Mouse (Mus musculus): ENCODE measurements at regions not wholly inside any gene's neighbourhood (a gene's known extent, or its start where the extent isn't known, plus 50 kb on each side); places are given as distances from the start of the nearest gene placed in this dataset.
A peak's percentile ranks its signal among the peaks of the same experiment; 100 is the strongest.

DNA sequence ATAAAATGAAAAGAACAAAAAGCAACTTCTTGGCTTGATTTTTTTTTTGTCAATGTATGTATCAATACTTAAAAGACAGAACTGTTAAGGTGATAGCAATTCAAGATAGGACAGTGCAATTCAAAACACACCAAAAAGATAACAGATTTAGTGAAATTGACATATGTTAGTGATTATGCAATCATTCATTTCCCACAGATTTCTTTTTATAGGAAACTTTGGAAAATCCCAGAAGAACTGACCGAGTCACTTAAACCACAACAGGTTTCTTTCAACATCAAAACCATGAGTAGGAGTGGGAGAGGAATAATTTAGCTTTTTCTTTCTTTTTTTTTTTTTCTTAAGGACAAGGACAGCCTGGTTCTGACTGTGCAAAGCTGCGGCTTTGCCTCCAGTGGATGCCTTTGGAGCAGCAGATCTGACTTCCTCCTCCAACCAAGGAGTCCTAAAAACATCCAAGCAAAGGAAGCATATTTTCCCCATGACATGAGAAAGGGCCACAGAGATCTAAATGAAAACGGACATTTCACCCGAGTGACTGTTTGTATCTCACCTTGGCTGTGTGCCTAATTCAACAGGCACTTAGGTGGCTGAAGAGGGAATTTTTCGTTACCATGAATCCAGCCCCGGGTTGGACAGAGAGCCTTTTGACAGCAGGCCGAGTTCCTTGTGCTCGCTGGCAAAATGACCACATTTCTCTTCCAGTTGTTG, 463.8 kb upstream of the Zeb2 start:
- intact Hi-C loops (cut with DNase I): no loop called here
- DNase-seq (ENCODE audit: low spot score): peak; percentile 24

DNA sequence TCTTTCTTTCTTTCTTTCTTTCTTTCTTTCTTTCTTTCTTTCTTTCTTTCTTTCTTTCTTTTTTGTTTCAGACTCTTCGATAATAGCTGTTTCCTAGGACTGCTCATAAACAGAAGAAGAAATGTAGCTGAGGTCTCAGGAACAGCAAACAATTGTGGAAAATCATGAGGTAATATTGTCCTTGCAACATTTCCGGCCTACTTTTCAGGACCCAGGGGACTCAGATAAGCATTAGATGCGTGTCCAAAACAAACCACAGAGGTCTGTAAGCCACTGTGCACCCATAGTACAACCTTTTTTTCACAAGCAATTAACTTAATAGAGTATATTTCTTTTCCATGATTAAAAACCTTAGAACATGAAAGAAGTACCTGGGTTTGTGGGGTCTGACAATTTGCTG, 455.7 kb upstream of the Zeb2 start:
- peak; percentile 28 for DNase-seq (ENCODE audit: low spot score)
- intact Hi-C loops (cut with DNase I): no loop called here

DNA sequence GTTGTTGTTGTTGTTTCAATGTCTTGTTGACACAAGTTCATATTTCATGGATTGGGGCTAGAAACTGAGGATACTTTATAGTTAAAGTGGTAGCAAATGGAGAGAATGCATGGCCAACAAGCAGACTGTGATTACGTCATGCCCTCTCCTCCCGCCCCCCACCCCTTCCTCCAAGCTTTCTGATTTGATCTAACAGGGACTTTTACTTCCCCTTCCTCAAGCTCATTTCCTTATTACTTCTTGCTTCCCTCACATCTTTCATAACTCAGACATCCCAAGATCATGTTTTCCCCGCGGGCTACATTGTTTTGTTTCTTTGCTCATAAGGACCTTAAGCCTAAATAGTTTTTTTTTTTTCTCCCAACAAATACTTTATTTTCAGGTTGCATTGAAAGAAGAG, 437.5 kb upstream of the Zeb2 start:
- no peak for DNase-seq (ENCODE audit: low spot score)
- intact Hi-C loops (cut with DNase I): no loop called here

DNA sequence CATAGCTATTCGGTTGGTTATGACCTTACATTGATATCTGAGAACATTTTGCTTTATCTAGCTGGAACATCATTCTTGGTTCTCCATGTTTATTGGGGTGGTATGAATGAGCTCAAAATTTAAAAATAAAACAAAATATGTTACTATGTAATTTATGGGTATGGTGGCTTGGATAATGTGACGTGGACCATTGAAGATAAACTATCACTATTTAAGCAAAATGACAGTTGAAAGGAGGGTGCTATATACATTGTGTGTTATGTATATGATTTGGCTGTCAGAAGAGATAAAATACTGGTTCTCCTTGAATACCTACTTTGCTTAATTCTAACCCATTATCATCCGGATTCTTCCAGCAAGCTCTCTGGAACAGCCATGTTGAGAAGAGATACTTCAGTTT, 424.2 kb upstream of the Zeb2 start:
- intact Hi-C loops (cut with DNase I): no loop called here
- DNase-seq (ENCODE audit: low spot score): no peak

DNA sequence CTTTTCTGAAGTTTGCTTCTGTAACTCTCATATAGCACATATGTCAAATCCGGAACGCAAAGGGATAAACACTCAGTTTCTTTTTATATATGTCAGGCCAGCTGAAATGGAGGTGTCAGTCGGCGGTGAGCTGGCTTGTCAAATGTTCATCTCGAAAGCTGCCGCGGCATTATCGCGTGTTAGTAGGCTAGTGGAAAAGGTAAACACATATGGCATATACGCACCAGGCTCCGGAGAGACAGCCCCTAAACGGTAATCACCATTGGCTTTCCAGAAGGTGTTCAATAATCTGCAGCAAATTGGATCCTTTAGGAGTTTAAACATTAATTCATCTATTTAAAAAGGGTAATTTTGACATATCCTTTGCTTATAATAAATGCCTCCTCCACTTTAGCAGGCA, 421.8 kb upstream of the Zeb2 start:
- no peak for DNase-seq (ENCODE audit: low spot score)
- intact Hi-C loops (cut with DNase I): no loop called here

DNA sequence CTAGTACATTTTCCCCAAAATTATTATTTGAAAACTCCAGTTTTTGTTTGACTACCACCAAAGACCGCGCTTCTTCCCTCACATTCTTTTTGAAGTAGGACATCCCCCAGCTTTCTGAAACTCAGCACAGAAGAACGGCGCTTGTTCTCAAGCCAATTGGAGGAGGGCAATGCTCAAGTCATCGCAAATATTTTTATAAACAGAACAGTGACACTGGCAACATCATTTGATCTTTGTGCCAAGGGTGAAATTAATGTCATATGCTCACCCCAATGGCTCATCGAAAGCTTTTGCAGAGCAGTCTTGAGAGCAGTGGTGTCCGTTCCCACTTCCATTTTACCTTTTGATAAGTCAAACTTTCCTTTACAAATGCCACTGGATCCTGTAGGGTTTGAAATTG, 420.5 kb upstream of the Zeb2 start:
- no peak for DNase-seq (ENCODE audit: low spot score)
- intact Hi-C loops (cut with DNase I): no loop called here

DNA sequence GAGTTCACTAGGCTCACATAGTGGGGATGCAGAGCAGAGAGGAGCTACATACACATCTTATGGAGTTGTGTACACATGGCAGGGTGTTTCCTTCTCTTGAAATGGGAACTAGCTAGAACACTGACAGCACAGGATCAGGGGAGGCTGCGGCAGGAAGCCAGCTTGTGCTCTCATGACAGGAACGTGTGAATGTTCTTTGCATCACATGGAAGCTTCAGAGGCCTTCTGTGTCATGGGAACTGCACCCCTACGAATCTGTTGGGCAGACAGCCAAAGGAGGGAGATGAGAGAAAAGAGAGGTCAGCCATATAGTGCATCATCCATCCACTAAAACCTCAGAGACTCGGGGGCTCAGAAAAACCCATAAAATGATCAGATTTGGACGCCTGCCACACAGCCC, 417.6 kb upstream of the Zeb2 start:
- DNase-seq (ENCODE audit: low spot score): peak; percentile 6
- intact Hi-C loops (cut with DNase I): no loop called here

DNA sequence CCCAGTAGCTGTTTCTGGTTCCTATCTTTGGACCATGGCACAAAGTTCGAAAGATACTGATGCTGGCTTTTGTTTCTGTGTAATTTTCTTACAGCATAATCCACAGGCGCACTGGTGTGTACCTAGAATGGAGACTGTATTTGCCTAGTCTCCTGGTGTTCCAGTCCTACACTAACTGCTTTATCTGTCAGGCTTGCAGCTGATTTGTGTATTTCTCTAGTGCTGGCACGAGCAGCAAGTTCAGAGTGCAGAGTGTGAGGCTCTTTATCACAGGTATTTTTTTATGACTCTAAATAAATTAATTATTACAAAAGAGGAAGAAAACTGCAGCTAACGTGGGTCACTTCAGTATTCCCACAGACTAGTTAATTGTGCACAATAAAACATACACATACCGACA, 405.1 kb upstream of the Zeb2 start:
- no peak for DNase-seq (ENCODE audit: low spot score)
- intact Hi-C loops (cut with DNase I): no loop called here

DNA sequence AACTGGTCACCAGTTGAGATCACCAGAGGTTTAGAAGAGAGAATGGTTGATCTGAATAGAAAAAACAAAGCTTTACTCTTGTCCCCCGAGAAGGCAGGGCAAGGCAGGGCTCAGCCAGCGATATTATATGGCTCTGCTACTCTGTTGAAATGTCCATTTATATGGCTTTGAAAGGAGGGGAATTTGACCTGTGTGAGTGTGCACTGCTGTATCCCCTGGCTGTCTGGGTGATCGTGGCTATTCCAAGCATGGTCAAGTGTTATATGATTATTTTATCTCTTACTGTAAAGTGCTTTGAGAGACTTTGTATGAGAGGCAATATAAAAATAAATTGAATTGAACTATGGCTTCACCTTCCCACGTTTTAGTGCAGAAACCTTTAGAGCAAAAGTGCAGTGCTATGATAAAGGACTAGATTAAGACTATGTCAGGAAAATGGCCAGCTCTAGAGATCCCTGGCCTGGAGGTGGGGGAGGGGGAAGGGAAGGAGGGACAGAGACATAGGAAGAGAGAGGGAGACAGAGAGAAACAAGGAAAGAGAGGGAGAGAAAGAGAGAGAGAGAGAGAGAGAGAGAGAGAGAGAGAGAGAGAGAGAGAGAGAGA, 402.5 kb upstream of the Zeb2 start:
- DNase-seq (ENCODE audit: low spot score): no peak
- intact Hi-C loops (cut with DNase I): no loop called here

DNA sequence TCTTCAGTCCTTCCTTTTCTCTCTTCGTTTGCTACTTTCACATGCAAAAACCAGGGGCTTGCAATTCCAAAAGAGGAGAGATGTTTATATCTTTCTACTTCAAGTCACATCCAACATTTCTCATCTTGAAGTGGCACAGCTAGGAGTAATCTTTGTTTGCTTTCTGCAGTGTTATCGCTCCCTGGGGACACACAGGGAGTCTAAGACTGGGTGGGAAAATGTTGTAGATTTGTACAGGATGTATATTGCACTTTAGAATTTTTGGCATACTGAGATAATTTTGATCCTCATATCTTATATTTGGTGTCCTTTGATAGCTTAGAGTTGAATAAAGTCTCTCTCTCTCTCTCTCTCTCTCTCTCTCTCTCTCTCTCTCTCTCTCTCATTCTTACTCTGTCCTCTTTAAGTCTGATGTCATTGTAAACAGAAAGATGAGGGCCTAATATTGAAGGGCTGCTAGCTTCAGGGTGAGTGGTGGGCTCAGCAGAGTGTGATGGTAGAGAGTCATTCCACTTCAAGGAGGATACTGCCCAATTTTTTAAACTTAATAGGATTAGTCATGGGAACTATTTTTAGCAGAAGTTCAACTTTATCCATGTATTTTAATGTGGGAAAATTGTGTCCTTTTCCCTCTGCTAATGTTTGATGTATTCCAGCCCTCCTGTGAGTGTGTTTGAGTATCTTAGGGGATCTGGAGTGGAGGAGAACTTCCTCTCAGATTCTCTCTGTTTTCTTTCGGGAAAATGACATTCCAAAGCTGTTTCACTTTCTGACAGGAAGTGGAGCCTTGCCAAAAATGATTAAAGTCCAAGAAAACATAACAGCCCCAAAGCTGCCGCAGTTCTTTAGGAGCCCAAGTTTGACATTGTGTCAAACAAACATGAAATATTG, 397.3 kb upstream of the Zeb2 start:
- intact Hi-C loops (cut with DNase I): no loop called here
- no peak for DNase-seq (ENCODE audit: low spot score)

DNA sequence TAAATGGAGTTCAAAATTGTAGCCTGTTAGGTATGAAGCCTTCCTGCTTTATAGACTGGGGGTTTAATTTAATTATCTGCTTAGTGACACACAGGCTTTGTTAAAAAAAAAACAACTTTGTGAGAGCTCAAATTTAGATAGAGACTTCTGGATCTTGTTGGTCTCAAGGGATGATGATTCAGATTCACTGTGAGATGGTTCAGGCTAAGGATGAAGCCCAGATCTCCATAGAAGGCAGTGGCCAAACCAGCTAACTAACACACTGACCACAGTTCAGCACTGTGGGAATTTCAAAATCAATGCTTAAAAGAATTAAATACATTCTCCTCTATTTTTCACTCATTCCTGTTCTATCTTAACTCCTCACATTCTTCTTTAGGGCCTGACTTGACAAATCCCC, 395.7 kb upstream of the Zeb2 start:
- intact Hi-C loops (cut with DNase I): no loop called here
- no peak for DNase-seq (ENCODE audit: low spot score)

DNA sequence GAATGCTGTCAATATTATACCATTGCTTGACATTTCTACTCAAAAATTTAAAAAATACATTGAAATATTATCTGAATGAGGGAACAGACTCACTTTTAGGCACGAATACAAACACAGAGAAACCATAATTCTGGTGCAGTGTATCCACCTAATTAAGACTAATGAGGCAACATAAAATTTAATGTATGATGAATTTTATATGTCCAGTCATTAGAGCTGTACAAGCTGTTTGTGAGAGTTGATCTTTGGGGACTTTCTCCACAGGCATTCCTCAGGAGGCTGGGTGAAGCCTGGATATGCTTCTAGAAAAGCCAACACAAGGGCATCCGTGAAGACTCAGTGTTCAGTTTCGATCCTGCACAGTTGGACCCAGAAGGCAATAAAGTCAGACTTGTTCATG, 394.6 kb upstream of the Zeb2 start:
- intact Hi-C loops (cut with DNase I): no loop called here
- DNase-seq (ENCODE audit: low spot score): no peak

DNA sequence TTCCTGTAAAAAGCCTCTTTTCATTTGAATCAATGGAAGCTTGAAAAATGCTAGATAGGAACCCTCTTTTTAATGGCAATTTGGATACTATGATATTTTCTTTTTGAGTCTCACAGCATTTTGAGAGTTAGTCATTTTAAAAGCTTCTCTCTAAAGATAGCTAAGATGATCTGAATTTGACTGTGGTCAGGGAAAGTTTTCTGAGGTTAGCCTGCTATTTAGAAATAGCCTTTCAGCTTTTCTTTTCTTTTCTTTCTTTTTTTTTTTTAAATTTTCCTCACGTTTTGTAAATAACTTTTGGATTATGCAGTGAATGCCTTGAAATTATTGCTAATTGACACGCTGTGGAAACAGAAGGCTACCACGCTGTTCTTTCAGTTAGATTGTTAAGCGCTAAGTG, 387.3 kb upstream of the Zeb2 start:
- DNase-seq (ENCODE audit: low spot score): no peak
- intact Hi-C loops (cut with DNase I): no loop called here

DNA sequence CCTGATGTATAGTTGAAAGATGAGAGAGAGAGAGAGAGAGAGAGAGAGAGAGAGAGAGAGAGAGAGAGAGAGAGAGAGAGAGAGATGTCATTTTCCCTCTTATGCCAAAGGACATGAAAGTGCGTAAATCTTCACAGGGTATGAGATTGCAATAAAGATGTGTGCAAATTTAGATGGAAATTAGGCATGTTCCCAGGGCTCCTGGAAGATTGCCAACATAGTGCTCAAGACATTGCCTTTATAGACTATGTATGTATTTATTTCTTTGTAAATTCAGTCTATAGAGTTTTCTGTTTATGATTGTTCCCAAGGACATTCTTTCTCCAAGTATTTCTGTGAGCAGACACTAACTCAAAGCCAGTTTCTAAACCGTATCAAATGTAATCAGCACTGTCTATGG, 376.5 kb upstream of the Zeb2 start:
- DNase-seq (ENCODE audit: low spot score): no peak
- intact Hi-C loops (cut with DNase I): no loop called here

DNA sequence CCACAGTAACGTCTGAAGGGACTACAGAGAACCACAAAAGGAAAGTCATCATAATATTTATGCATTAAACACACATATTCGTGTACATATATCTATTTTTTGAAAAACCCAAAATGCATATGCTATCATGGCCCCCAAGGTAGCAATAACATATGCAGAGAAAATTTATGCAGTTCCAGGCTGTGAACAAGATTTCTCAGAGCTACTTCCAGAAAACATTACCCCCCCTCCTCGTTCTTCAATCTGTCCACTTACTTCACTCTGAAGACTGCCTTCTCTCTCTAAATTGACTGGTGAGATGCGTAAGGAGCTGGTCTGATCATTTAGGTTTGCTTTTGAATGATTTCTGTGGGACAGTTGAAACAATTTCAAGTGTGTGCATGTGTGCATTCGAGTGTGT, 369.3 kb upstream of the Zeb2 start:
- intact Hi-C loops (cut with DNase I): no loop called here
- DNase-seq (ENCODE audit: low spot score): no peak

DNA sequence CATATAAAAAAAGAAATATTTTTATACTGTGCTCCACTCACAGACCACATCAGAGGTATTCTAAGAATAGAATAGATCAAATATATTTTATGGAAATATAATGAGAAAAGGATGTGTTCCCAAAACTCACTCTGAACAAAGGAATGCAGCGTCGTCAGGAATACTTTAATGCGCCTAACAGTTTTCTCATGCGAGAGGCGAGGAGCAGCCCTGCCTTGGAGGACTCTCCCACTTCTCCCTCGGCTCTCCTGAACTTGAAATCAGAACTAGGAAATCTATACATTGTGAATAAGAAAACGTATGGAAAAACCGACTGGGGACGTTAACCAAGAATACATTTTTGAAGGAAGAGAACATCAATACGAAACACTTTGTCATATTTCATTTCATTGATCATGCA, 368.3 kb upstream of the Zeb2 start:
- intact Hi-C loops (cut with DNase I): no loop called here
- no peak for DNase-seq (ENCODE audit: low spot score)

DNA sequence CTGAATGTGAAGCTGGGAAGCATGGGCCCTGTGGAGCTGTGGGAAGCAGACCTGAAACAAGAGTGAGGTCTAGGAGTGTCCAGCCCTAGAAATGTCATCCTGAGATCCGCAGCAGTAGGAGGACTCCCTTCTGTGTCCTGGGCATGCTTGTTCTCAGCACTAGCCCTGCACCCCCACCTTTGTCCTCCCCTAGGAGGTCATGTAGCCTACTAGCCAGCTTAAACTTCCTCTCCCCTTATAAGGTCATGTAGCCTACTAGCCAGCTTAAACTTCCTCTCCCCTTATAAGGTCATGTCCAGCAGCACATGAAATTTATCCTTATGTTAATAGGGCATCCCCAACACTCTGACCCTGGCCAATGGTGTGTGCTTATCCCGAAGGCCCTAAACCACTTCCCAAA, 363.5 kb upstream of the Zeb2 start:
- no peak for DNase-seq (ENCODE audit: low spot score)
- intact Hi-C loops (cut with DNase I): no loop called here

DNA sequence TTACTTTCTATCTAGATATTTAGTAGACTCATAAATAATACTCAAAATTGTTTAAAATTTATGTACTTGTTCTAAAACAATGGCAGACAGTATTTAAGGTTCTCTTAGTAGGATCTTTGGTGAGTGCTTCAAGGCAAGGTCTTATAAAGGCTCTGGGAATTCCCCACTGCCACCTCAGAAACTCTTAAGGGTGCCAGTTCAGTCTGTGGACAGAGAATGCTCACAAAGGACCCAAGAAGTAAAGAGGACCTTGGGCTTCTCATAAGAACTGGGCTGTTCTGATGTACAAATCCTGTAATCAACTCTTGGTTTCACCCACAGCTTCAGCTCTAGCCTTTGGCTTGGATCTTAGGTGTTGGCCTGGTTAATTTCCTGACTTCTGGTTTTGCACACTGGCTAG, 358.8 kb upstream of the Zeb2 start:
- no peak for DNase-seq (ENCODE audit: low spot score)
- intact Hi-C loops (cut with DNase I): no loop called here

DNA sequence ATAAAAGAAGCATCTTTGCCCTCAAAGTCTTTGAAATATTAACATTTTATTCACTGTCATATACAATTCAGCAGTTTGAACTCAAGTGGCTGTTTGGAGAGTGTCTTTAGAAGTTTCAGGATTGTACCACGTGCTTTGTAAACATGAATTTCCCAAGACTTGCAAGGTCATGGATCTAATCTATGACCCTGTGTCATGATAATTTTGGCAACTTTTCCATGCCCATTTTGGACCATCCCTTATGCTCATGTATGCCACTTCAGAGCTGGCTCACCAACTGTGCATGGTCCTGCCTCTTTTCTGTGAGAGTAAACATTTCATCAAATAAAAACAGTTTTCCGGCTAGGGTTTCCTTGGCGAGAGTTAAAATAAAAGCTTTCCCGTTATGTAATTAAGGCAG, 347.1 kb upstream of the Zeb2 start:
- intact Hi-C loops (cut with DNase I): no loop called here
- DNase-seq (ENCODE audit: low spot score): no peak

DNA sequence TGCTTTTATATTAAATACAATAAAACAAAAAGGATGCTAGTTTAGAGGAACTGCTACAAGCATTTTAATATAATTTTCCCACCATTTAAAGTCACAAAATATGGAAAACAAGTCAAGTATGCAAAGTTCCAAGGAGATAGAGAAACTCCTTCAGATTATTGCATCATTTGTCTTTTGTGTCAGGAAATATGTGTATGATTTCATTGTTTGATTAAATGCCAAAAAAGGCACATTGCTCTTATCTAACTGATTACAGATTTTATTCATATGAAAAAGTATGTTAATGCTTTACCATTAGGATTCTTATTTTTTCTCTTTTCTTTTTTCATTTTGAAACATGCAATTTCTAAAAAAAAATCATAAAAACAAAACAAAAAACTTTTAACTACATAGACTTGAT, 342.2 kb upstream of the Zeb2 start:
- intact Hi-C loops (cut with DNase I): no loop called here
- no peak for DNase-seq (ENCODE audit: low spot score)

DNA sequence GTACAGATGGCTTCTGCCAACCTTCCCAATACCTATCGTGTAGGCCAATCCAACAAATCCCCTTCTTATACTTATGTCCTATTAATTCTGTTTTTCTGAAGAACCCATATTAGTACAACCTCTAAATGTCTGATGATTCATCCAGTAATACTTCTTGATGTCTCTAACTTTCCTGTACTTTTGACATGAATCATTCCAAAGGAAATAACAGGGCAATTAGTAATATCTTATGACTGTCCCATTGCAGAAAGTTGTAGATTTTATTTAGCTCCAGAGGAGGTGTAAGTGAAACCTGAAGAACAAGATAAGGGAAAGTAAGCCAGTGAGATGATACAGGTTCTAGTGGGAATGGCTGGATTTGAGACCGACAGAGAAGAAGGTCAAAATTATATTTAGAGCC, 337.6 kb upstream of the Zeb2 start:
- DNase-seq (ENCODE audit: low spot score): no peak
- intact Hi-C loops (cut with DNase I): no loop called here
